Mouse (Mus musculus) kidney, postnatal 4 days (tissue): ENCODE results near the gene Manbal.
"Not testable (repeated sequence)": the region's sequence is repeated elsewhere in the genome, so short reads cannot be mapped to it uniquely, and the experiment has no call there.

Experiments
- DNase-seq, 2 experiments: peaks; one replicate each; pipeline ENCODE4 v3.0.0; 2021; ENCODE audit warnings: mixed read lengths in 2 of 2

The Manbal gene

GRCm38 (mm10) chr2:157371696-157372095 lies 4.3 kb downstream of the Manbal start:
- no peak for DNase-seq

- no peak for DNase-seq
These were observed 6.3 kb downstream of the Manbal start for GRCm38 (mm10) chr2:157373681-157374080.

- no peak for DNase-seq
These were observed 7.7 kb downstream of the Manbal start for GRCm38 (mm10) chr2:157375051-157375450.

- no peak for DNase-seq
These were observed 8.7 kb downstream of the Manbal start for GRCm38 (mm10) chr2:157375794-157376757.

- no peak for DNase-seq
These were observed 9.6 kb downstream of the Manbal start for GRCm38 (mm10) chr2:157376995-157377394.

GRCm38 (mm10) chr2:157384836-157385235 lies 17.4 kb downstream of the Manbal start:
- DNase-seq, result no peak

GRCm38 (mm10) chr2:157388901-157389590 lies 21.7 kb downstream of the Manbal start:
- DNase-seq, result not testable (repeated sequence)

GRCm38 (mm10) chr2:157389591-157389921 lies 22.2 kb downstream of the Manbal start:
- DNase-seq, result no peak

- DNase-seq, result no peak
These were observed 24.9 kb downstream of the Manbal start for GRCm38 (mm10) chr2:157392331-157392730.

GRCm38 (mm10) chr2:157393549-157393948 lies 26.2 kb downstream of the Manbal start:
- no peak for DNase-seq

- DNase-seq, result no peak
These were observed 27.5 kb downstream of the Manbal start for GRCm38 (mm10) chr2:157394868-157395267.

- DNase-seq, result no peak
These were observed 28.0 kb downstream of the Manbal start for GRCm38 (mm10) chr2:157395371-157395770.

- no peak for DNase-seq
These were observed 28.6 kb downstream of the Manbal start for GRCm38 (mm10) chr2:157395960-157396359.

GRCm38 (mm10) chr2:157397376-157397775 lies 30.0 kb downstream of the Manbal start:
- DNase-seq, result no peak

GRCm38 (mm10) chr2:157398539-157398938 lies 31.1 kb downstream of the Manbal start:
- DNase-seq, result no peak

- DNase-seq, result peak in 1 of 2 experiments; percentile 21
These were observed 32.4 kb downstream of the Manbal start for GRCm38 (mm10) chr2:157399797-157400196.

- no peak for DNase-seq
These were observed 33.1 kb downstream of the Manbal start for GRCm38 (mm10) chr2:157400491-157400890.

GRCm38 (mm10) chr2:157401261-157401660 lies 33.9 kb downstream of the Manbal start:
- DNase-seq, result no peak

GRCm38 (mm10) chr2:157407596-157407995 lies 40.2 kb downstream of the Manbal start:
- DNase-seq, result peak in 1 of 2 experiments; percentile 24

- no peak for DNase-seq
These were observed 42.6 kb downstream of the Manbal start for GRCm38 (mm10) chr2:157409793-157410533.

- no peak for DNase-seq
These were observed 43.8 kb downstream of the Manbal start for GRCm38 (mm10) chr2:157411151-157411693.

GRCm38 (mm10) chr2:157412497-157412896 lies 45.1 kb downstream of the Manbal start:
- DNase-seq, result no peak

GRCm38 (mm10) chr2:157417229-157417628 lies 49.8 kb downstream of the Manbal start:
- DNase-seq, result no peak
